Mouse (Mus musculus): ENCODE measurements around the gene Etv3.

The Etv3 gene

GRCm38 (mm10) chr3:87560156-87560555, 34.9 kb downstream of the Etv3 start:
- DNase-seq (ENCODE audit: low spot score), result no peak

GRCm38 (mm10) chr3:87561434-87561833, 36.2 kb downstream of the Etv3 start:
- DNase-seq (ENCODE audit: low spot score), result no peak

DNA sequence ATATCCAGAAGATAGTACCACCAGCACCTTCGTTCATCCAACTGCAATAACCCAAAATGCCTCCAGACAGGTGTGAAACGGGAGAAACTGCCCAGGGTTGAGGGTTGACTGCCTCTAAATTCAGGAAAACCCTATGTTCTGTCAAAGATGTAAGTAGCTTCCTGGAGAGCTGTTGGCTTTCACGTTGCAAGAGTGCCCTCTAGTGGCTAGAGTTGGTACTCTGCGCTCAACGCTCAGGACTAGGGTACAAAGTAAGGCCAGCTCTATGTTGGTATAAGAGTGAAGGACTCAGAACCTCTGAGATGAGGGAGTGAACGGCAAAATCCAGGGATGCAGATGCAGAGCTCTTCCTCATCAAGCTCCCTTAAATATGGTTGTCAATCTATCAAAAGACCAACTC, 37.2 kb downstream of the Etv3 start:
- peak; percentile 87 for DNase-seq (ENCODE audit: low spot score)

DNA sequence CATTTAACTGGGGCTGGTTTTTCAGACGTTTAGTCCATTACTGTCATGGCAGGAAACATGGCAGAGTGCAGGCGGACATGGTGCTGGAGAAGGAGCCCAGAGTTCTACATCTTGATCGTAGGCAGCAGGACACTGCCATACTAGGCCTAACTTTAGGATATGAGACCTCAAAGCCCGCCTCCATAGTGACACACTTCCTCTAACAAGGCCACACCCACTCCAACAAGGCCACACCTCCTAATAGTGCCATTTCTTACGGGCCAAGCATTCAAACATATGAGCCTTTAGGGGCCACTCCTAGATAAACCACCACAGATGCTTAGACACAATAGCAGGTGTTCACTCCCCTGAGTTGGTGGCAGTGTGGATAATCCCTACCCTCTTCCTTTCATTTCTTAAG, 38.3 kb downstream of the Etv3 start:
- no peak for DNase-seq (ENCODE audit: low spot score)

GRCm38 (mm10) chr3:87565623-87566022, 40.4 kb downstream of the Etv3 start:
- DNase-seq (ENCODE audit: low spot score), result peak; percentile 59

GRCm38 (mm10) chr3:87566066-87566465, 40.9 kb downstream of the Etv3 start:
- DNase-seq (ENCODE audit: low spot score), result peak; percentile 66

- no peak for DNase-seq (ENCODE audit: low spot score)
These were observed 42.3 kb downstream of the Etv3 start for GRCm38 (mm10) chr3:87567497-87567896.

GRCm38 (mm10) chr3:87568681-87569080, 43.5 kb downstream of the Etv3 start:
- DNase-seq (ENCODE audit: low spot score), result no peak

- no peak for DNase-seq (ENCODE audit: low spot score)
These were observed 50.6 kb downstream of the Etv3 start for GRCm38 (mm10) chr3:87575766-87576165.

- DNase-seq (ENCODE audit: low spot score), result no peak
These were observed 57.1 kb downstream of the Etv3 start for GRCm38 (mm10) chr3:87582259-87582658.

All from urinary bladder, postnatal 14 days (tissue).